Mouse (Mus musculus): ENCODE results near the gene Spesp1.

The Spesp1 gene

GRCm38 (mm10) chr9:62245612-62246379, 36.2 kb downstream of the Spesp1 start:
- DNase-seq (ENCODE audit: low spot score in 2 of 2) = no peak

GRCm38 (mm10) chr9:62244612-62245010, 37.4 kb downstream of the Spesp1 start:
- DNase-seq (ENCODE audit: low spot score in 2 of 2) = no peak

- peak; percentile 43 to 82 for DNase-seq (ENCODE audit: low spot score in 2 of 2)
Observed at GRCm38 (mm10) chr9:62243991-62244611, 37.9 kb downstream of the Spesp1 start.

GRCm38 (mm10) chr9:62240036-62240435, 42.0 kb downstream of the Spesp1 start:
- no peak for DNase-seq (ENCODE audit: low spot score in 2 of 2)

GRCm38 (mm10) chr9:62237381-62237980, 44.5 kb downstream of the Spesp1 start:
- no peak for DNase-seq (ENCODE audit: low spot score in 2 of 2)

GRCm38 (mm10) chr9:62235501-62235900, 46.5 kb downstream of the Spesp1 start:
- no peak for DNase-seq (ENCODE audit: low spot score in 2 of 2)

GRCm38 (mm10) chr9:62232649-62233048, 49.4 kb downstream of the Spesp1 start:
- no peak for DNase-seq (ENCODE audit: low spot score in 2 of 2)

GRCm38 (mm10) chr9:62231046-62231445, 51.0 kb downstream of the Spesp1 start:
- no peak for DNase-seq (ENCODE audit: low spot score in 2 of 2)

GRCm38 (mm10) chr9:62229985-62230384, 52.0 kb downstream of the Spesp1 start:
- no peak for DNase-seq (ENCODE audit: low spot score in 2 of 2)

- no peak for DNase-seq (ENCODE audit: low spot score in 2 of 2)
Observed at GRCm38 (mm10) chr9:62222481-62222880, 59.5 kb downstream of the Spesp1 start.

GRCm38 (mm10) chr9:62222029-62222428, 60.0 kb downstream of the Spesp1 start:
- no peak for DNase-seq (ENCODE audit: low spot score in 2 of 2)
